Mouse (Mus musculus) limb, embryonic 14.5 days (tissue): ENCODE data around the gene 1190007I07Rik. TPM values are rescaled to one million over a fixed set of nuclear protein-coding genes. Genes with fewer than 3 reads are reported as not detected.
"Not testable (repeated sequence)": the region's sequence is repeated elsewhere in the genome, so short reads cannot be mapped to it uniquely, and the experiment has no call there.

ENCODE experiments used
- ATAC-seq: fragments of 200-750 bp; cut with Nextera tagmentation; 2 replicates; pipeline ENCODE4 v1.8.0; 2017; ENCODE audit warnings: low read depth, moderate number of reproducible peaks, moderate TSS enrichment; ENCODE audit not compliant: low FRiP score
- DNase-seq: peaks from one replicate; pipeline ENCODE4 v3.0.0-alpha.2; 2015; ENCODE audit warnings: low spot score
- H3K27ac ChIP-seq: fragments of 300-500 bp; sonication (generic); replicated peaks from 2 replicates; pipeline ENCODE4 v1.5.1; 2014; ENCODE audit warnings: low read depth, mild to moderate bottlenecking, low read length, moderate library complexity, mixed read lengths
- H3K27me3 ChIP-seq: fragments of 300-500 bp; sonication (generic); 2 replicates; pipeline ENCODE4 v1.6.1; 2014; ENCODE audit warnings: low read length, mixed read lengths; ENCODE audit not compliant: control insufficient read depth, insufficient read depth
- H3K36me3 ChIP-seq: fragments of 300-500 bp; sonication (generic); 2 replicates; pipeline ENCODE4 v1.6.1; 2014; ENCODE audit warnings: mild to moderate bottlenecking, low read length, moderate library complexity, mixed read lengths; ENCODE audit not compliant: control insufficient read depth, insufficient read depth
- H3K4me1 ChIP-seq: fragments of 300-500 bp; sonication (generic); 2 replicates; pipeline ENCODE4 v1.6.1; 2014; ENCODE audit warnings: antibody characterized with exemption, low read length, mixed read lengths; ENCODE audit not compliant: control insufficient read depth, insufficient read depth
- H3K4me2 ChIP-seq: fragments of 300-500 bp; sonication (generic); replicated peaks from 2 replicates; pipeline ENCODE4 v1.6.1; 2014; ENCODE audit warnings: low read depth, mild to moderate bottlenecking, low read length, moderate library complexity; ENCODE audit not compliant: severe bottlenecking
- H3K4me3 ChIP-seq: fragments of 300-500 bp; sonication (generic); replicated peaks from 2 replicates; pipeline ENCODE4 v1.5.1; 2014; ENCODE audit warnings: low read length
- H3K9ac ChIP-seq: fragments of 300-500 bp; sonication (generic); 2 replicates; pipeline ENCODE4 v1.6.1; 2014; ENCODE audit warnings: mild to moderate bottlenecking, low read depth, low read length, moderate library complexity; ENCODE audit not compliant: severe bottlenecking
- H3K9me3 ChIP-seq: fragments of 300-500 bp; sonication (generic); 2 replicates; pipeline ENCODE4 v1.6.1; 2016; ENCODE audit warnings: low read length; ENCODE audit not compliant: control insufficient read depth
- POLR2A ChIP-seq: fragments of 200-500 bp; IDR thresholded peaks from 2 replicates; pipeline ENCODE4 v1.8.0; 2012; ENCODE audit warnings: inconsistent platforms, mild to moderate bottlenecking, moderate library complexity, borderline replicate concordance; ENCODE audit not compliant: insufficient read depth, insufficient read length; ENCODE audit errors: extremely low read depth
- WGBS: fragments of 180-500 bp; shearing (Covaris S2); extraction: QIAGEN DNeasy Blood & Tissue Kit; methylation state at CpG from one replicate; pipeline ENCODE4 v1.1.7; 2014; 5-methylcytosine and 5-hydroxymethylcytosine counted together
- polyA plus RNA-seq, 2 experiments: library from polyadenylated mRNA; depleted of rRNA in 1 of 2; stranded (reverse) in 1 of 2; unstranded in 1 of 2; fragments of >200 nt; fragmentation: Nextera tagmentation in 1 of 2; extraction: Ambion mirVana in 1 of 2; gene quantifications; 2 replicates each; pipeline versions ENCODE4 v1.2.1 to v1.2.3; 2012 to 2014

Gene 1190007I07Rik
- polyA plus RNA-seq, 2 experiments: 33.8 to 46.4 TPM

GRCm38 (mm10) chr10:82622235-82622634, 793 bp downstream of the 1190007I07Rik start:
- Histone ChIP-seq H3K4me3 (peak overlapping the region; percentile 62), H3K9ac (peak overlapping the region; percentile 69), H3K9me3 (no peaks in the 10 kb centered on the region), H3K27me3 (no peaks in the 10 kb centered on the region), H3K36me3 (no peaks in the 10 kb centered on the region), H3K4me1 (0 out of 2 replicates have a peak, but pooled peaks cover 5% of the 10 kb centered on the region), H3K27ac (no peak overlapping the region), H3K4me2 (peak overlapping the region; percentile 54)
- TF ChIP-seq POLR2A: no peak
- no peak for ATAC-seq
- DNase-seq: no peak
- WGBS: 32% methylated on average over 9 of the region's 9 CpGs

- WGBS: 66% methylated on average over 4 of the region's 4 CpGs
- not testable (repeated sequence) for H3K4me1 ChIP-seq, H3K9me3 ChIP-seq, H3K9ac ChIP-seq, H3K4me3 ChIP-seq, H3K27me3 ChIP-seq, H3K36me3 ChIP-seq, H3K27ac ChIP-seq, DNase-seq, ATAC-seq, H3K4me2 ChIP-seq
These were observed 28.6 kb downstream of the 1190007I07Rik start for GRCm38 (mm10) chr10:82594421-82594820.

DNA sequence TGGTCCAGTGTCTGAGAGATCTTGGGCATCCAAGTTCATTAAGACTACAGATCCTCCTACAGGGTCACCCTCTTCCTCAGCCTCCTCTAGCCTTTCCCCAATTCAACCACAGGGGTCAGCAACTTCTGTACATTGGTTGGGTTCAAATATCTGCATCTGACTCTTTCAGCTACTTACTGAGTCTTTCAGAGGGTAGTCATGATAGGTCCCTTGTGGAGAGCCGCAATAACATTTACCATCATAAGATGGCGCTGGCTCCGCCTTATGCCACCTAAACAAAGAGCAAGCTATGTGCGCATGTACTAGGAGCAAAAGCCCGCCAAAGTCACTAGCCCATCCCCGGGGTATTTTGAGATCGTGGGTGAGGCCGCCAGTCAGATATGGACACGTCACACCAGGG, 33.4 kb downstream of the 1190007I07Rik start:
- not testable (repeated sequence) for H3K36me3 ChIP-seq, H3K9ac ChIP-seq, H3K27me3 ChIP-seq, H3K4me1 ChIP-seq, ATAC-seq, H3K4me2 ChIP-seq, DNase-seq, H3K4me3 ChIP-seq, H3K27ac ChIP-seq, H3K9me3 ChIP-seq
- WGBS: 83% methylated on average over 8 of the region's 9 CpGs

- WGBS: 96% methylated on average over 11 of the region's 11 CpGs
- H3K27ac ChIP-seq, H3K9me3 ChIP-seq, H3K4me2 ChIP-seq, DNase-seq, H3K9ac ChIP-seq, H3K27me3 ChIP-seq, H3K36me3 ChIP-seq, H3K4me1 ChIP-seq, H3K4me3 ChIP-seq, ATAC-seq: not testable (repeated sequence)
These were observed 51.9 kb downstream of the 1190007I07Rik start for GRCm38 (mm10) chr10:82571091-82571490.

Other genes starting within 250 kb of the 1190007I07Rik start
- gene Gm1553, start 130.6 kb downstream of the 1190007I07Rik start, polyA plus RNA-seq (2012; rRNA removed): not detected in 2 replicates
- not detected in 2 replicates for gene Gm1553, start 130.6 kb downstream of the 1190007I07Rik start, polyA plus RNA-seq (2014; fragmentation: Nextera tagmentation; extraction: Ambion mirVana)
- 67.4 and 77.3 TPM in 2 replicates for gene Tdg, start 6.6 kb upstream of the 1190007I07Rik start, polyA plus RNA-seq (2012; rRNA removed)
- 116 and 138 TPM in 2 replicates for gene Tdg, start 6.6 kb upstream of the 1190007I07Rik start, polyA plus RNA-seq (2014; fragmentation: Nextera tagmentation; extraction: Ambion mirVana)
- gene Glt8d2, start 67.4 kb upstream of the 1190007I07Rik start, polyA plus RNA-seq (2012; rRNA removed): 25.5 and 27.8 TPM in 2 replicates
- 23.1 and 23.4 TPM in 2 replicates for gene Glt8d2, start 67.4 kb upstream of the 1190007I07Rik start, polyA plus RNA-seq (2014; fragmentation: Nextera tagmentation; extraction: Ambion mirVana)
- gene Hcfc2, start 72.9 kb upstream of the 1190007I07Rik start, polyA plus RNA-seq (2012; rRNA removed): 36.1 and 38.8 TPM in 2 replicates
- 44.6 and 48.2 TPM in 2 replicates for gene Hcfc2, start 72.9 kb upstream of the 1190007I07Rik start, polyA plus RNA-seq (2014; fragmentation: Nextera tagmentation; extraction: Ambion mirVana)
- gene Nfyb, start 140.9 kb upstream of the 1190007I07Rik start, polyA plus RNA-seq (2012; rRNA removed): 41.3 and 41.5 TPM in 2 replicates
- gene Nfyb, start 140.9 kb upstream of the 1190007I07Rik start, polyA plus RNA-seq (2014; fragmentation: Nextera tagmentation; extraction: Ambion mirVana): 41.0 and 54.2 TPM in 2 replicates
- 67.7 and 71.4 TPM in 2 replicates for gene Txnrd1, start 210.7 kb upstream of the 1190007I07Rik start, polyA plus RNA-seq (2012; rRNA removed)
- 87.9 and 97.7 TPM in 2 replicates for gene Txnrd1, start 210.7 kb upstream of the 1190007I07Rik start, polyA plus RNA-seq (2014; fragmentation: Nextera tagmentation; extraction: Ambion mirVana)
- gene Eid3, start 243.4 kb upstream of the 1190007I07Rik start, polyA plus RNA-seq (2012; rRNA removed): 0.53 and 0.72 TPM in 2 replicates
- 0.43 and 0.55 TPM in 2 replicates for gene Eid3, start 243.4 kb upstream of the 1190007I07Rik start, polyA plus RNA-seq (2014; fragmentation: Nextera tagmentation; extraction: Ambion mirVana)